Mouse (Mus musculus) limb, embryonic 15.5 days (tissue): ENCODE measurements around the gene Arhgap18. TPM values are rescaled to one million over a fixed set of nuclear protein-coding genes. Genes with fewer than 3 reads are reported as not detected.

Experiments
- ATAC-seq: fragments of 200-750 bp; cut with Nextera tagmentation; 2 replicates; pipeline ENCODE4 v1.8.0; 2017; ENCODE audit warnings: low read depth, moderate TSS enrichment; ENCODE audit not compliant: insufficient number of reproducible peaks, low FRiP score, low TSS enrichment
- H3K27ac ChIP-seq: fragments of 300-500 bp; sonication (generic); 2 replicates; pipeline ENCODE4 v1.5.1; 2015; ENCODE audit warnings: moderate library complexity, mild to moderate bottlenecking, inconsistent platforms
- H3K27me3 ChIP-seq: fragments of 300-500 bp; sonication (generic); 2 replicates; pipeline ENCODE4 v1.6.1; 2015; ENCODE audit warnings: inconsistent platforms
- H3K36me3 ChIP-seq: fragments of 300-500 bp; sonication (generic); 2 replicates; pipeline ENCODE4 v1.6.1; 2015; ENCODE audit warnings: inconsistent platforms
- H3K4me1 ChIP-seq: fragments of 300-500 bp; sonication (generic); 2 replicates; pipeline ENCODE4 v1.6.1; 2015; ENCODE audit warnings: inconsistent platforms
- H3K4me2 ChIP-seq: fragments of 300-500 bp; sonication (generic); 2 replicates; pipeline ENCODE4 v1.6.1; 2015; ENCODE audit warnings: mild to moderate bottlenecking, inconsistent platforms
- H3K4me3 ChIP-seq: fragments of 300-500 bp; sonication (generic); 2 replicates; pipeline ENCODE4 v1.5.1; 2015; ENCODE audit warnings: mild to moderate bottlenecking, inconsistent platforms
- H3K9ac ChIP-seq: fragments of 300-500 bp; sonication (generic); 2 replicates; pipeline ENCODE4 v1.6.1; 2015; ENCODE audit warnings: inconsistent platforms
- H3K9me3 ChIP-seq: fragments of 300-500 bp; sonication (generic); 2 replicates; pipeline ENCODE4 v1.6.1; 2016; ENCODE audit warnings: inconsistent platforms
- WGBS: fragments of 180-500 bp; shearing (Covaris S2); methylation state at CpG from one replicate; pipeline ENCODE4 v1.1.7; 2015; 5-methylcytosine and 5-hydroxymethylcytosine counted together
- polyA plus RNA-seq: library from polyadenylated mRNA; unstranded; fragments of >200 nt; fragmentation: Nextera tagmentation; extraction: Ambion mirVana; gene quantifications from 2 replicates; pipeline ENCODE4 v1.2.1, GENCODE M21; 2015

The Arhgap18 gene
- polyA plus RNA-seq, 1 experiment from 2014 or later: 25.0 TPM

- Histone ChIP-seq H3K9me3 (no peaks in the 10 kb centered on the region), H3K4me2 (no peak overlapping the region), H3K36me3 (no peaks in the 10 kb centered on the region), H3K9ac (no peak overlapping the region), H3K4me1 (peaks cover 2% of the 10 kb centered on the region; the same call in 1 of the 2 replicates), H3K27me3 (no peaks in the 10 kb centered on the region), H3K4me3 (no peak overlapping the region), H3K27ac (no peak overlapping the region)
- ATAC-seq: no peak
- WGBS: 79% methylated on average over 3 of the region's 3 CpGs
These were observed 38.6 kb downstream of the Arhgap18 start for GRCm38 (mm10) chr10:26791810-26792209.

GRCm38 (mm10) chr10:26793013-26793412, 39.8 kb downstream of the Arhgap18 start:
- Histone ChIP-seq H3K9ac (no peak overlapping the region), H3K36me3 (no peaks in the 10 kb centered on the region), H3K4me3 (no peak overlapping the region), H3K4me1 (peaks cover 5% of the 10 kb centered on the region; the same call in 1 of the 2 replicates), H3K27me3 (no peaks in the 10 kb centered on the region), H3K4me2 (no peak overlapping the region), H3K9me3 (no peaks in the 10 kb centered on the region), H3K27ac (no peak overlapping the region)
- no peak for ATAC-seq
- WGBS: 84% methylated on average over 8 of the region's 8 CpGs

- H3K36me3 ChIP-seq: no peaks in the 10 kb centered on the region
- no peak overlapping the region for H3K27ac ChIP-seq
- WGBS: 47% methylated on average over 10 of the region's 10 CpGs
- no peak overlapping the region for H3K4me2 ChIP-seq
- H3K4me1 ChIP-seq: peaks cover 5% of the 10 kb centered on the region; the same call in 1 of the 2 replicates
- H3K4me3 ChIP-seq: no peak overlapping the region
- no peak for ATAC-seq
- no peak overlapping the region for H3K9ac ChIP-seq
- no peaks in the 10 kb centered on the region for H3K9me3 ChIP-seq
- H3K27me3 ChIP-seq: no peaks in the 10 kb centered on the region
These were observed 43.4 kb downstream of the Arhgap18 start for GRCm38 (mm10) chr10:26796432-26797286.

- 67% methylated on average over 7 of the region's 7 CpGs for WGBS
- no peak overlapping the region for H3K4me2 ChIP-seq
- no peaks in the 10 kb centered on the region for H3K9me3 ChIP-seq
- no peak overlapping the region for H3K9ac ChIP-seq
- ATAC-seq: no peak
- no peaks in the 10 kb centered on the region for H3K36me3 ChIP-seq
- no peak overlapping the region for H3K27ac ChIP-seq
- no peak overlapping the region for H3K4me3 ChIP-seq
- peaks cover 5% of the 10 kb centered on the region; the same call in 1 of the 2 replicates for H3K4me1 ChIP-seq
- no peaks in the 10 kb centered on the region for H3K27me3 ChIP-seq
These were observed 44.1 kb downstream of the Arhgap18 start for GRCm38 (mm10) chr10:26797287-26797672.

GRCm38 (mm10) chr10:26798752-26799411, 45.7 kb downstream of the Arhgap18 start:
- Histone ChIP-seq H3K9ac (no peak overlapping the region), H3K4me1 (peaks cover 5% of the 10 kb centered on the region; the same call in 1 of the 2 replicates), H3K9me3 (no peaks in the 10 kb centered on the region), H3K27me3 (no peaks in the 10 kb centered on the region), H3K27ac (no peak overlapping the region), H3K4me3 (no peak overlapping the region), H3K4me2 (no peak overlapping the region), H3K36me3 (no peaks in the 10 kb centered on the region)
- WGBS: 71% methylated on average over 10 of the region's 10 CpGs
- no peak for ATAC-seq

- peaks cover 5% of the 10 kb centered on the region; the same call in 1 of the 2 replicates for H3K4me1 ChIP-seq
- no peaks in the 10 kb centered on the region for H3K36me3 ChIP-seq
- H3K4me3 ChIP-seq: no peak overlapping the region
- H3K9ac ChIP-seq: no peak overlapping the region
- H3K27ac ChIP-seq: no peak overlapping the region
- WGBS: 58% methylated on average over 5 of the region's 5 CpGs
- H3K9me3 ChIP-seq: no peaks in the 10 kb centered on the region
- no peak for ATAC-seq
- no peaks in the 10 kb centered on the region for H3K27me3 ChIP-seq
- no peak overlapping the region for H3K4me2 ChIP-seq
These were observed 46.4 kb downstream of the Arhgap18 start for GRCm38 (mm10) chr10:26799562-26800051.

- Histone ChIP-seq H3K9ac (no peak overlapping the region), H3K27me3 (no peaks in the 10 kb centered on the region), H3K4me3 (no peak overlapping the region), H3K4me1 (no peaks in the 10 kb centered on the region), H3K27ac (no peak overlapping the region), H3K36me3 (no peaks in the 10 kb centered on the region), H3K9me3 (no peaks in the 10 kb centered on the region), H3K4me2 (no peak overlapping the region)
- WGBS: 50% methylated on average over 5 of the region's 5 CpGs
- no peak for ATAC-seq
These were observed 51.2 kb downstream of the Arhgap18 start for GRCm38 (mm10) chr10:26804351-26804983.

GRCm38 (mm10) chr10:26805007-26805406, 51.8 kb downstream of the Arhgap18 start:
- Histone ChIP-seq H3K4me1 (no peaks in the 10 kb centered on the region), H3K4me2 (no peak overlapping the region), H3K36me3 (no peaks in the 10 kb centered on the region), H3K27me3 (no peaks in the 10 kb centered on the region), H3K27ac (no peak overlapping the region), H3K9ac (no peak overlapping the region), H3K4me3 (no peak overlapping the region), H3K9me3 (no peaks in the 10 kb centered on the region)
- 60% methylated on average over 1 of the region's 1 CpGs for WGBS
- ATAC-seq: no peak

- no peaks in the 10 kb centered on the region for H3K9me3 ChIP-seq
- H3K9ac ChIP-seq: no peak overlapping the region
- no peaks in the 10 kb centered on the region for H3K36me3 ChIP-seq
- 62% methylated on average over 3 of the region's 3 CpGs for WGBS
- no peaks in the 10 kb centered on the region for H3K4me1 ChIP-seq
- H3K4me3 ChIP-seq: no peak overlapping the region
- no peaks in the 10 kb centered on the region for H3K27me3 ChIP-seq
- H3K4me2 ChIP-seq: no peak overlapping the region
- no peak for ATAC-seq
- H3K27ac ChIP-seq: no peak overlapping the region
These were observed 52.9 kb downstream of the Arhgap18 start for GRCm38 (mm10) chr10:26806092-26806491.

GRCm38 (mm10) chr10:26810059-26810458, 56.8 kb downstream of the Arhgap18 start:
- no peaks in the 10 kb centered on the region for H3K36me3 ChIP-seq
- H3K27ac ChIP-seq: no peak overlapping the region
- H3K4me1 ChIP-seq: no peaks in the 10 kb centered on the region
- H3K27me3 ChIP-seq: no peaks in the 10 kb centered on the region
- no peak overlapping the region for H3K4me2 ChIP-seq
- whole genome bisulfite sequencing: 85% methylated on average over 7 of the region's 7 CpGs
- no peak for ATAC-seq
- H3K9me3 ChIP-seq: no peaks in the 10 kb centered on the region
- no peak overlapping the region for H3K4me3 ChIP-seq
- no peak overlapping the region for H3K9ac ChIP-seq

GRCm38 (mm10) chr10:26810810-26811209, 57.6 kb downstream of the Arhgap18 start:
- WGBS: 74% methylated on average over 5 of the region's 5 CpGs
- no peak for ATAC-seq
- Histone ChIP-seq H3K4me1 (no peaks in the 10 kb centered on the region), H3K9me3 (no peaks in the 10 kb centered on the region), H3K36me3 (no peaks in the 10 kb centered on the region), H3K9ac (no peak overlapping the region), H3K27me3 (no peaks in the 10 kb centered on the region), H3K4me3 (no peak overlapping the region), H3K27ac (no peak overlapping the region), H3K4me2 (no peak overlapping the region)

GRCm38 (mm10) chr10:26811342-26811741, 58.1 kb downstream of the Arhgap18 start:
- no peaks in the 10 kb centered on the region for H3K36me3 ChIP-seq

More at GRCm38 (mm10) chr10:26811342-26811741, 58.1 kb downstream of the Arhgap18 start:
- Histone ChIP-seq H3K27me3 (no peaks in the 10 kb centered on the region), H3K27ac (no peak overlapping the region), H3K9ac (no peak overlapping the region), H3K4me2 (no peak overlapping the region), H3K4me1 (no peaks in the 10 kb centered on the region), H3K4me3 (no peak overlapping the region), H3K9me3 (no peaks in the 10 kb centered on the region)
- WGBS: 53% methylated on average over 4 of the region's 4 CpGs
- no peak for ATAC-seq
